Mouse (Mus musculus) CH12.LX (cell line): Measurements from ENCODE around the gene Ube2q1. TPM values are rescaled to one million over a fixed set of nuclear protein-coding genes. Genes with fewer than 3 reads are reported as not detected.

ENCODE experiments used
- DNase-seq: peaks from one replicate; pipeline ENCODE4 v3.0.0-alpha.2; 2013; ENCODE audit errors: extremely low read depth
- H3K27ac ChIP-seq: 2 replicates; pipeline ENCODE4 v1.5.1; 2012; ENCODE audit warnings: low read depth, mild to moderate bottlenecking, control low read depth, moderate library complexity; ENCODE audit not compliant: insufficient read depth
- H3K27me3 ChIP-seq: replicated peaks from 2 replicates; pipeline ENCODE3; 2012; ENCODE audit warnings: inconsistent platforms
- H3K36me3 ChIP-seq, 2 experiments: replicated peaks in 1 of 2; 2 replicates each; pipeline versions ENCODE3 to v1.6.1; 2012; ENCODE audit warnings: inconsistent platforms in 1 of 2, low read length in 1 of 2, mild to moderate bottlenecking in 1 of 2, mixed read lengths in 1 of 2, moderate library complexity in 1 of 2; ENCODE audit not compliant: control insufficient read depth in 1 of 2, insufficient read depth in 1 of 2
- H3K4me1 ChIP-seq, 2 experiments: 2 replicates each; pipeline ENCODE4 v1.6.1; 2012; ENCODE audit warnings: inconsistent platforms in 1 of 2, moderate library complexity in 1 of 2; ENCODE audit not compliant: insufficient read depth in 2 of 2, control insufficient read depth in 1 of 2
- H3K4me2 ChIP-seq: 2 replicates; pipeline ENCODE4 v1.6.1; 2012; ENCODE audit warnings: low read depth, mild to moderate bottlenecking, control low read depth; ENCODE audit not compliant: poor library complexity, insufficient read depth, severe bottlenecking
- H3K4me3 ChIP-seq, 3 experiments: fragments of 150-350 bp in 1 of 3; sonication (generic) in 1 of 3; replicated peaks in 1 of 3; 2 replicates each; pipeline versions ENCODE3 to v1.5.1; 2011 to 2012; ENCODE audit warnings: low read depth in 2 of 3, low read length in 2 of 3, mild to moderate bottlenecking in 2 of 3, moderate library complexity in 2 of 3, control low read depth in 1 of 3, improper control_type of control experiment in 1 of 3, inconsistent platforms in 1 of 3, mixed read lengths in 1 of 3; ENCODE audit not compliant: poor library complexity in 1 of 3
- H3K79me2 ChIP-seq: replicated peaks from 2 replicates; pipeline ENCODE4 v1.6.1; 2012; ENCODE audit warnings: mild to moderate bottlenecking, moderate library complexity; ENCODE audit not compliant: control insufficient read depth, poor library complexity, insufficient read depth, severe bottlenecking; ENCODE audit errors: extremely low read depth
- H3K9ac ChIP-seq: 2 replicates; pipeline ENCODE4 v1.6.1; 2012; ENCODE audit warnings: low read depth, mild to moderate bottlenecking, control low read depth, moderate library complexity; ENCODE audit not compliant: insufficient read depth
- H3K9me3 ChIP-seq: replicated peaks from 2 replicates; pipeline ENCODE3; 2012; ENCODE audit warnings: low read length, inconsistent platforms, mixed read lengths
- BHLHE40 ChIP-seq: IDR thresholded peaks from 2 replicates; pipeline ENCODE4 v1.6.1; 2011; ENCODE audit warnings: mild to moderate bottlenecking, low read depth, low read length, improper control_type of control experiment
- CHD1 ChIP-seq: IDR thresholded peaks from 2 replicates; pipeline ENCODE4 v1.6.1; 2012; ENCODE audit warnings: low read depth, low read length, improper control_type of control experiment, inconsistent platforms
- CHD2 ChIP-seq: IDR thresholded peaks from 2 replicates; pipeline ENCODE4 v1.6.1; 2011; ENCODE audit warnings: low read length, improper control_type of control experiment
- CTCF ChIP-seq, 2 experiments: IDR thresholded peaks in 1 of 2; conservative IDR thresholded peaks in 1 of 2; 2 replicates each; pipeline ENCODE4 v1.5.1; 2011 to 2012; ENCODE audit warnings: low read depth in 2 of 2, low read length in 2 of 2, improper control_type of control experiment in 1 of 2, inconsistent platforms in 1 of 2, mild to moderate bottlenecking in 1 of 2, moderate library complexity in 1 of 2
- ELF1 ChIP-seq: IDR thresholded peaks from 2 replicates; pipeline ENCODE4 v1.6.1; 2014; ENCODE audit warnings: low read depth, mild to moderate bottlenecking, inconsistent platforms, low read length, improper control_type of control experiment
- HCFC1 ChIP-seq: IDR thresholded peaks from 2 replicates; pipeline ENCODE4 v1.6.1; 2012; ENCODE audit warnings: low read depth, mild to moderate bottlenecking, inconsistent platforms, low read length, improper control_type of control experiment
- IRF4 ChIP-seq: IDR thresholded peaks from 2 replicates; pipeline ENCODE4 v1.6.1; 2014; ENCODE audit warnings: low read depth, mild to moderate bottlenecking, inconsistent platforms, low read length, improper control_type of control experiment
- JUN ChIP-seq: IDR thresholded peaks from 2 replicates; pipeline ENCODE4 v1.6.1; 2011; ENCODE audit warnings: low read depth, mild to moderate bottlenecking, low read length, improper control_type of control experiment, moderate library complexity; ENCODE audit not compliant: insufficient read depth
- JUND ChIP-seq: conservative IDR thresholded peaks from 2 replicates; pipeline ENCODE4 v1.6.1; 2011; ENCODE audit warnings: low read depth, low read length, improper control_type of control experiment
- MAZ ChIP-seq: IDR thresholded peaks from 2 replicates; pipeline ENCODE4 v1.6.1; 2012; ENCODE audit warnings: low read depth, mild to moderate bottlenecking, inconsistent platforms, low read length, improper control_type of control experiment, moderate library complexity
- MXI1 ChIP-seq: IDR thresholded peaks from 2 replicates; pipeline ENCODE4 v1.6.1; 2011; ENCODE audit warnings: mild to moderate bottlenecking, low read depth, low read length, improper control_type of control experiment
- MYC ChIP-seq: IDR thresholded peaks from 2 replicates; pipeline ENCODE4 v1.6.1; 2011; ENCODE audit warnings: low read depth, mild to moderate bottlenecking, improper control_type of control experiment, low read length
- NELFE ChIP-seq: IDR thresholded peaks from 2 replicates; pipeline ENCODE4 v1.6.1; 2011; ENCODE audit warnings: low read depth, low read length, improper control_type of control experiment
- POLR2A ChIP-seq: IDR thresholded peaks from 2 replicates; pipeline ENCODE4 v1.6.1; 2011; ENCODE audit warnings: low read depth, mild to moderate bottlenecking, improper control_type of control experiment, low read length
- RAD21 ChIP-seq: IDR thresholded peaks from 2 replicates; pipeline ENCODE4 v1.6.1; 2011; ENCODE audit warnings: low read depth, mild to moderate bottlenecking, low read length, improper control_type of control experiment, moderate library complexity
- SMC3 ChIP-seq: IDR thresholded peaks from 2 replicates; pipeline ENCODE4 v1.6.1; 2011; ENCODE audit warnings: low read depth, low read length, improper control_type of control experiment
- TBP ChIP-seq: conservative IDR thresholded peaks from 2 replicates; pipeline ENCODE4 v1.6.1; 2011; ENCODE audit warnings: low read depth, low read length, improper control_type of control experiment
- TCF12 ChIP-seq: IDR thresholded peaks from 2 replicates; pipeline ENCODE4 v1.6.1; 2014; ENCODE audit warnings: low read depth, mild to moderate bottlenecking, inconsistent platforms, low read length, improper control_type of control experiment
- USF2 ChIP-seq: conservative IDR thresholded peaks from 2 replicates; pipeline ENCODE4 v1.6.1; 2011; ENCODE audit warnings: low read depth, low read length, improper control_type of control experiment
- ZC3H11A ChIP-seq: IDR thresholded peaks from 2 replicates; pipeline ENCODE4 v1.6.1; 2012; ENCODE audit warnings: low read depth, mild to moderate bottlenecking, inconsistent platforms, low read length, improper control_type of control experiment
- ZKSCAN1 ChIP-seq: IDR thresholded peaks from 2 replicates; pipeline ENCODE4 v1.6.1; 2012; ENCODE audit warnings: low read depth, inconsistent platforms, low read length, improper control_type of control experiment, borderline replicate concordance
- ZNF384 ChIP-seq: IDR thresholded peaks from 2 replicates; pipeline ENCODE4 v1.6.1; 2012; ENCODE audit warnings: low read depth, low read length, improper control_type of control experiment, inconsistent platforms
- dilution Hi-C: fragments of 300-500 bp; cut with MboI; formaldehyde crosslinking; loops from 2 replicates; pipeline ENCODE4 v1.14.3; 2020; ENCODE audit warnings: low sequenced_read_pairs; ENCODE audit not compliant: extremely low pct_unique_long_range_greater_than_20kb, extremely low pct_ligation_motif_present
- in situ Hi-C: fragments of 300-500 bp; cut with MboI; formaldehyde crosslinking; loops from 3 replicates; pipeline ENCODE4 v1.14.3; 2019; ENCODE audit warnings: low sequenced_read_pairs, low pct_ligation_motif_present, low pct_unique_long_range_greater_than_20kb, mixed read lengths
- polyA plus RNA-seq: library from polyadenylated mRNA; unstranded; fragments of >175 nt; gene quantifications from 2 replicates; pipeline ENCODE4 v1.2.1, GENCODE M21; 2012; ENCODE audit warnings: low read depth; ENCODE audit not compliant: insufficient read length
- total RNA-seq, 2 experiments: library from RNA; depleted of rRNA; stranded (reverse); fragments of 300-350 nt in 1 of 2; fragments of >200 nt in 1 of 2; gene quantifications; 2 replicates each; pipeline ENCODE4 v1.2.3; 2012 to 2014

The Ube2q1 gene
- total and polyA plus RNA-seq, 3 experiments, result 35.4 to 88.8 (median 59.4) TPM

DNA sequence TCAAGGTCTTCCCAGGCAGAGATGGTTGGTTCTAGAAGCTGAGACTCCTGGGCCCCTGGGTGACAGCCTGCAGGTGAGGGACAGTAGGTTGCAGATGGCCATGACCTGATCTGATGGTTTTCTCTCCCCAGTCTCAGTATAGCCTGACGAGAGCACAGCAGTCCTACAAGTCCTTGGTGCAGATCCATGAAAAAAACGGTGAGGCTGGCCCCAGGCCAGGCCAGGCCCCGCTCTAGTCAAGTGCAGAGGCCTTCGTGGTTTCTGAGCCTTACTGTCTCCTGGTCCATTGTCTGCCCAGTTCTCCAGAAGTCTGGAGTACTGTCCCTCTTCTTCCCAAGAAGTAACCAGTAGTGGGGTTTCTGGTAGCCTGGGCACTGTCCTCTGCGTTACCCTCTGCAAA, 8.2 kb downstream of the Ube2q1 start:
- dilution Hi-C loops, result no loop called here

DNA sequence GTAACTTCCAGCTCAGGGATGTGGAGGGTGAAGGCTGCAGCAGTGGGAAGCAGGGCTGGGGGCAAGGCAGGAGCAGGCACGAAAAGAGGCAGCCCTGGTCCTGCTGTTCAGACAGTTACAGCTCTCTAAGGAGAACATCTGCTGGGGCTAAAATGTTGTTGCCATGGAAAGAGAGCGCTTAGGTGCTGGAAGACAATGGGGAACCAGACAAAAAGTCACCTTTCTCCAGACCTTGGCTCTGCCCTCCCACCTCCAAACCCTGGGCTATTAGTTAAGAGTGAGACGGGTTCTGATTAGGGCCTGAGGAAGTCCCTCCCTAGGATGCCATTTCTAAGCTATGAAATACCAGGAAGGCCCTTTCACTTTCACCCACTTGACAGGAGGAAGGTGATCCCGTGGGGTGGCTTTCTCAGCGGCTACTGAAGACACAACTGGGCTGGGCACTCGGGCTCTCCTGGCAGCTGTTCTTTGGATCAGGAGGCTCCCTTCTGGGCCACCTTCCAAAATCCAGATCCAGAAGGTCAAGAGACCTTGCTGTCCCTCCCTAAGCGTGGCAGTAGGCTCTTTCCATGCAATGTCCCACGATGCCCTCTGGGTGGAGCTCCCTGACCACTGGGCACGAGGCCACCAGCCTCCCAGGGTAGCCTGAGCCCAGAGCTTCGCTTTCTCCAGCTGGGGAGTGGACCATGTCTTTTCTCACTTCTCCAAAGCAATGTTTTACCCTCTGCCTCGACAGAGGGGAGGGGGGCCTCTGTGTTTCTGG, 11.8 kb downstream of the Ube2q1 start:
- Histone ChIP-seq H3K4me3 (no peak overlapping the region), H3K4me1 (peaks cover 2 to 30% of the 10 kb centered on the region in 2 experiments; a peak in 2 of 4 replicates), H3K9me3 (no peaks in the 10 kb centered on the region), H3K79me2 (no peaks in the 10 kb centered on the region), H3K27ac (no peak overlapping the region), H3K9ac (0 out of 2 replicates have a peak overlapping the region, but pooled peaks have one; percentile 36), H3K4me2 (peak overlapping the region; percentile 74), H3K36me3 (peaks cover 31 to 40% of the 10 kb centered on the region in 2 experiments), H3K27me3 (no peaks in the 10 kb centered on the region)
- in situ Hi-C loops (loop anchor here (5.0 to 25.0 kb wide), 2 partner anchors 67 to 177 kb away; partner anchors contain the start of gene Atp8b2), dilution Hi-C loops (no loop called here)
- peak; percentile 19; the same call in 1 of the 2 replicates for TF ChIP-seq TCF12
- TF ChIP-seq NELFE, result 0 out of 2 replicates have a peak, but pooled peaks have one; percentile 26
- 0 out of 2 replicates have a peak, but pooled peaks have one; percentile 55 for TF ChIP-seq MAZ
- TF ChIP-seq JUN, result no peak
- no peak for TF ChIP-seq USF2
- no peak for TF ChIP-seq TBP
- TF ChIP-seq CTCF (conservative IDR thresholded peaks at IDR 0.05 in 1 of 2, IDR thresholded peaks at IDR 0.05 in 1 of 2; ENCODE audit: low read depth in 2 of 2, low read length in 2 of 2), result peak; percentile 46 to 94; a peak in 3 of 4 replicates
- no peak for TF ChIP-seq ZNF384
- TF ChIP-seq SMC3, result peak; percentile 93
- TF ChIP-seq MXI1, result peak; percentile 30; the same call in 1 of the 2 replicates
- TF ChIP-seq RAD21, result peak; percentile 93
- TF ChIP-seq CHD2, result no peak
- no peak for TF ChIP-seq ZKSCAN1
- peak; percentile 79 for TF ChIP-seq IRF4
- TF ChIP-seq ZC3H11A, result peak; percentile 65
- TF ChIP-seq BHLHE40, result peak; percentile 5; the same call in 1 of the 2 replicates
- 0 out of 2 replicates have a peak, but pooled peaks have one; percentile 23 for TF ChIP-seq MYC
- TF ChIP-seq ELF1, result peak; percentile 9; the same call in 1 of the 2 replicates
- no peak for TF ChIP-seq HCFC1
- no peak for TF ChIP-seq CHD1
- peak; percentile 51 for DNase-seq

More for the DNA sequence above, 8.2 kb downstream of the Ube2q1 start:
- no peak overlapping the region for H3K4me2 ChIP-seq
- no peaks in the 10 kb centered on the region for H3K9me3 ChIP-seq
- H3K27ac ChIP-seq, result no peak overlapping the region
- peaks cover 2 to 27% of the 10 kb centered on the region in 2 experiments; a peak in 2 of 4 replicates for H3K4me1 ChIP-seq
- no peaks in the 10 kb centered on the region for H3K79me2 ChIP-seq
- H3K36me3 ChIP-seq, result peaks cover 58 to 75% of the 10 kb centered on the region in 2 experiments
- peak; percentile 26; the same call in 1 of the 2 replicates for TF ChIP-seq POLR2A
- no peak for TF ChIP-seq JUND
- TF ChIP-seq TCF12, result no peak
- no peak for TF ChIP-seq MAZ
- H3K4me3 ChIP-seq, result no peak overlapping the region
- H3K9ac ChIP-seq, result no peak overlapping the region
- no peak for DNase-seq
- in situ Hi-C loops, result loop anchor here (25.0 kb wide), 1 partner anchor 181 kb away; the partner anchor contains the start of gene Atp8b2
- no peaks in the 10 kb centered on the region for H3K27me3 ChIP-seq
